Mouse (Mus musculus) kidney, embryonic 15.5 days (tissue): ENCODE measurements at regions not wholly inside any gene's neighbourhood (a gene's known extent, or its start where the extent isn't known, plus 50 kb on each side); places are given as distances from the start of the nearest gene placed in this dataset.
"Not testable (repeated sequence)": the region's sequence is repeated elsewhere in the genome, so short reads cannot be mapped to it uniquely, and the experiment has no call there.

Source experiments
- ATAC-seq: fragments of 200-750 bp; cut with Nextera tagmentation; replicated peaks from 2 replicates; pipeline ENCODE4 v1.8.0; 2017; ENCODE audit warnings: moderate TSS enrichment; ENCODE audit not compliant: low FRiP score
- H3K27ac ChIP-seq: fragments of 300-500 bp; sonication (generic); 2 replicates; pipeline ENCODE4 v1.5.1; 2015; ENCODE audit warnings: mild to moderate bottlenecking, inconsistent platforms
- H3K27me3 ChIP-seq: fragments of 300-500 bp; sonication (generic); 2 replicates; pipeline ENCODE4 v1.6.1; 2015; ENCODE audit warnings: inconsistent platforms
- H3K36me3 ChIP-seq: fragments of 300-500 bp; sonication (generic); 2 replicates; pipeline ENCODE4 v1.6.1; 2015; ENCODE audit warnings: inconsistent platforms
- H3K4me1 ChIP-seq: fragments of 300-500 bp; sonication (generic); 2 replicates; pipeline ENCODE4 v1.6.1; 2015; ENCODE audit warnings: inconsistent platforms
- H3K4me2 ChIP-seq: fragments of 300-500 bp; sonication (generic); 2 replicates; pipeline ENCODE4 v1.6.1; 2015; ENCODE audit warnings: moderate library complexity, mild to moderate bottlenecking, inconsistent platforms
- H3K4me3 ChIP-seq: fragments of 300-500 bp; sonication (generic); replicated peaks from 2 replicates; pipeline ENCODE4 v1.5.1; 2015; ENCODE audit warnings: mild to moderate bottlenecking, inconsistent platforms
- H3K9ac ChIP-seq: fragments of 300-500 bp; sonication (generic); 2 replicates; pipeline ENCODE4 v1.6.1; 2015; ENCODE audit warnings: mild to moderate bottlenecking, inconsistent platforms
- H3K9me3 ChIP-seq: fragments of 300-500 bp; sonication (generic); replicated peaks from 2 replicates; pipeline ENCODE4 v1.6.1; 2016; ENCODE audit warnings: inconsistent platforms
- WGBS: fragments of 180-500 bp; shearing (Covaris S2); methylation state at CpG from one replicate; pipeline ENCODE4 v1.1.7; 2015; ENCODE audit warnings: mixed read lengths; 5-methylcytosine and 5-hydroxymethylcytosine counted together

GRCm38 (mm10) chr9:83728428-83728827, 77.6 kb downstream of the Elovl4 start:
- Histone ChIP-seq H3K4me3 (no peak overlapping the region), H3K27me3 (peaks cover 5% of the 10 kb centered on the region; the same call in 1 of the 2 replicates), H3K27ac (no peak overlapping the region), H3K9me3 (no peaks in the 10 kb centered on the region), H3K4me2 (no peak overlapping the region), H3K36me3 (no peaks in the 10 kb centered on the region), H3K9ac (no peak overlapping the region), H3K4me1 (peaks cover 4% of the 10 kb centered on the region; the same call in 1 of the 2 replicates)
- 82% methylated on average over 8 of the region's 8 CpGs for WGBS
- no peak for ATAC-seq

DNA sequence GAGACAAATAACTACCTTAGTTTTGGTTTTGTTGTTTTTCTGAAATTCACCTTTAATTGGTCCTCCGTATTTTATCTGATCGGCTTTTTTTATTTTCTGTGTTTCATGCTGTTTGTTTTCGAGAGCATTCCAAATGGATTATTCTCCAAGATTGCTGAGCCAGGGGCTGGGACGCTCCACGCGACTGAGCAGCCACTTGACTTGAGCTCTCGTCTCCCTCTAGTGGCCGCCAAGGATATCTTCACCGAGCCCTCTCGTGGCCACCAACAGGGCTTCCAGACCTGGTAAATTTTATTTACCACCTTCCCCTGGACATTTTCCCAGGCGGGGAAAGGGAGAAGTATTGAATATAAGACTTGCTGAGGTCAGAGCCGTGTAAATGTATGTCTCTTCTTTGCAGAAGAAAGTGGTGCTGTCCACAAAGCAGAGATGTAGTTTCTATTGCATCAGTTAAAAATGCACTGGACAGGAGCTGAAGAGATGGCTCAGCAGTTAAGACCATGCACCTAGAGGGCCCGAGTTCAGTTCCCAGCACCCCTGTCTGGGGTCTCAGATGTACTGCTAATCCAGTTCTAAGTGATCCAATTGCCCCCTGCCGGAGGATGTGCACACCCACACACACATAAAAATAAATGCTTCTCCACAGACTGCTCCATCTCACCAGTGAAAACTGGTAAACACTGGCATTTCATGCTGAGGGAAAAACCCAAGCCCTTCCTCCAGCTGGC, 78.5 kb downstream of the Elovl4 start:
- 13% methylated on average over 14 of the region's 14 CpGs for WGBS
- ATAC-seq: peak; percentile 89
- peaks cover 5% of the 10 kb centered on the region; the same call in 1 of the 2 replicates for H3K27me3 ChIP-seq
- H3K9me3 ChIP-seq: no peaks in the 10 kb centered on the region
- H3K4me1 ChIP-seq: peaks cover 4% of the 10 kb centered on the region; the same call in 1 of the 2 replicates
- no peak overlapping the region for H3K27ac ChIP-seq
- H3K36me3 ChIP-seq: no peaks in the 10 kb centered on the region
- H3K4me2 ChIP-seq: peak overlapping the region; percentile 62
- H3K4me3 ChIP-seq: peak overlapping the region; percentile 32
- H3K9ac ChIP-seq: no peak overlapping the region

- peak overlapping the region; percentile 32 for H3K4me3 ChIP-seq
- WGBS: 50% methylated on average over 16 of the region's 16 CpGs
- H3K27ac ChIP-seq: no peak overlapping the region
- H3K9me3 ChIP-seq: no peaks in the 10 kb centered on the region
- peaks cover 5% of the 10 kb centered on the region; the same call in 1 of the 2 replicates for H3K27me3 ChIP-seq
- peak overlapping the region; percentile 62 for H3K4me2 ChIP-seq
- H3K9ac ChIP-seq: no peak overlapping the region
- H3K4me1 ChIP-seq: peaks cover 4% of the 10 kb centered on the region; the same call in 1 of the 2 replicates
- no peak for ATAC-seq
- no peaks in the 10 kb centered on the region for H3K36me3 ChIP-seq
These were observed 79.1 kb downstream of the Elovl4 start for GRCm38 (mm10) chr9:83726979-83727378.

GRCm38 (mm10) chr9:83726105-83726504, 80.0 kb downstream of the Elovl4 start:
- Histone ChIP-seq H3K4me3 (no peak overlapping the region), H3K9me3 (no peaks in the 10 kb centered on the region), H3K9ac (no peak overlapping the region), H3K27me3 (peaks cover 5% of the 10 kb centered on the region; the same call in 1 of the 2 replicates), H3K4me1 (peaks cover 4% of the 10 kb centered on the region; the same call in 1 of the 2 replicates), H3K36me3 (no peaks in the 10 kb centered on the region), H3K27ac (no peak overlapping the region), H3K4me2 (no peak overlapping the region)
- ATAC-seq: no peak
- 57% methylated on average over 9 of the region's 9 CpGs for WGBS

- Histone ChIP-seq H3K9me3 (no peaks in the 10 kb centered on the region), H3K9ac (no peak overlapping the region), H3K36me3 (no peaks in the 10 kb centered on the region), H3K27ac (no peak overlapping the region), H3K4me1 (peaks cover 4% of the 10 kb centered on the region; the same call in 1 of the 2 replicates), H3K4me2 (no peak overlapping the region), H3K27me3 (peaks cover 5% of the 10 kb centered on the region; the same call in 1 of the 2 replicates), H3K4me3 (no peak overlapping the region)
- ATAC-seq: no peak
- WGBS: 75% methylated on average over 8 of the region's 8 CpGs
These were observed 80.5 kb downstream of the Elovl4 start for GRCm38 (mm10) chr9:83725545-83725944.

GRCm38 (mm10) chr9:83720982-83721381, 85.1 kb downstream of the Elovl4 start:
- WGBS: 54% methylated on average over 2 of the region's 2 CpGs
- no peak overlapping the region for H3K9ac ChIP-seq
- H3K4me1 ChIP-seq: no peaks in the 10 kb centered on the region
- no peaks in the 10 kb centered on the region for H3K9me3 ChIP-seq
- H3K36me3 ChIP-seq: no peaks in the 10 kb centered on the region
- no peak overlapping the region for H3K4me3 ChIP-seq
- no peaks in the 10 kb centered on the region for H3K27me3 ChIP-seq
- H3K4me2 ChIP-seq: no peak overlapping the region
- H3K27ac ChIP-seq: no peak overlapping the region
- ATAC-seq: no peak

- ATAC-seq: no peak
- Histone ChIP-seq H3K27ac (no peak overlapping the region), H3K4me3 (no peak overlapping the region), H3K9me3 (no peaks in the 10 kb centered on the region), H3K9ac (no peak overlapping the region), H3K4me2 (no peak overlapping the region), H3K36me3 (no peaks in the 10 kb centered on the region), H3K27me3 (no peaks in the 10 kb centered on the region), H3K4me1 (no peaks in the 10 kb centered on the region)
- 64% methylated on average over 4 of the region's 4 CpGs for WGBS
These were observed 86.3 kb downstream of the Elovl4 start for GRCm38 (mm10) chr9:83719811-83720210.

GRCm38 (mm10) chr9:83718084-83718483, 88.0 kb downstream of the Elovl4 start:
- not testable (repeated sequence) for H3K36me3 ChIP-seq, H3K9ac ChIP-seq, H3K27me3 ChIP-seq, H3K27ac ChIP-seq, ATAC-seq, H3K4me3 ChIP-seq, H3K4me2 ChIP-seq, H3K9me3 ChIP-seq, H3K4me1 ChIP-seq
- WGBS: 90% methylated on average over 2 of the region's 2 CpGs

GRCm38 (mm10) chr9:83716101-83716763, 89.8 kb downstream of the Elovl4 start:
- H3K36me3 ChIP-seq: no peaks in the 10 kb centered on the region
- 0 out of 2 replicates have a peak, but pooled peaks have one; percentile 54 for ATAC-seq
- 54% methylated on average over 5 of the region's 5 CpGs for WGBS
- no peaks in the 10 kb centered on the region for H3K9me3 ChIP-seq
- no peaks in the 10 kb centered on the region for H3K27me3 ChIP-seq
- H3K4me3 ChIP-seq: no peak overlapping the region
- no peak overlapping the region for H3K9ac ChIP-seq
- no peak overlapping the region for H3K4me2 ChIP-seq
- no peaks in the 10 kb centered on the region for H3K4me1 ChIP-seq
- no peak overlapping the region for H3K27ac ChIP-seq

- no peaks in the 10 kb centered on the region for H3K4me1 ChIP-seq
- no peak overlapping the region for H3K27ac ChIP-seq
- no peaks in the 10 kb centered on the region for H3K36me3 ChIP-seq
- no peak overlapping the region for H3K4me3 ChIP-seq
- no peak for ATAC-seq
- no peak overlapping the region for H3K4me2 ChIP-seq
- H3K9me3 ChIP-seq: no peaks in the 10 kb centered on the region
- H3K27me3 ChIP-seq: no peaks in the 10 kb centered on the region
- H3K9ac ChIP-seq: no peak overlapping the region
- WGBS: 59% methylated on average over 3 of the region's 3 CpGs
These were observed 98.7 kb downstream of the Elovl4 start for GRCm38 (mm10) chr9:83707361-83707760.

DNA sequence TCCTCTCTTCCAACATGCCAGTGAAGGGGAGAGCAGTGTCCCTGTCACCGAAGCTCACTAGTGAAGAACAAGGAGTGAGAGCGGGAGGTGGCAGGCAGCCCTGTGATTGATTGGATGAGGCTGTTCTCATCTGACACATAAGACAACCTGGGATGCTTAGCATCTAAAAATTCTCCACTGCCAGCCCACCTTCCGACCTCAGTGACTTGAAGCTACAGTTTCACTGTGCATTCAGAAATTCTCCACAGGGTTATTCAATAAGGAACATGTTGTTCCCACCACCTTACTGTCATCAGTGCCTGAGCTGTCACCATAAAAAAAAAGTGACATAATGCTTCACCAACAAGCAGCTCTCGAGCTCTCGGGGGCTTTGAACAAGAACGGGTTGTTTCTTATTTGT, 100.0 kb downstream of the Elovl4 start:
- H3K27ac ChIP-seq: no peak overlapping the region
- H3K4me3 ChIP-seq: no peak overlapping the region
- H3K27me3 ChIP-seq: no peaks in the 10 kb centered on the region
- no peak overlapping the region for H3K9ac ChIP-seq
- no peak for ATAC-seq
- H3K4me1 ChIP-seq: no peaks in the 10 kb centered on the region
- H3K4me2 ChIP-seq: no peak overlapping the region
- no peaks in the 10 kb centered on the region for H3K36me3 ChIP-seq
- H3K9me3 ChIP-seq: no peaks in the 10 kb centered on the region
- 73% methylated on average over 6 of the region's 6 CpGs for WGBS

GRCm38 (mm10) chr9:83704186-83704585, 101.9 kb downstream of the Elovl4 start:
- Histone ChIP-seq H3K4me3 (no peak overlapping the region), H3K9ac (no peak overlapping the region), H3K4me2 (no peak overlapping the region), H3K4me1 (no peaks in the 10 kb centered on the region), H3K36me3 (no peaks in the 10 kb centered on the region), H3K27me3 (no peaks in the 10 kb centered on the region), H3K27ac (no peak overlapping the region), H3K9me3 (no peaks in the 10 kb centered on the region)
- ATAC-seq: no peak
